Mouse (Mus musculus) embryonic fibroblast, embryonic 13.5 days (primary cell): Measurements from ENCODE around the gene Strbp.

ENCODE experiments used
- CTCF ChIP-seq: IDR thresholded peaks from 2 replicates; pipeline ENCODE4 v1.5.1; 2011; ENCODE audit warnings: mild to moderate bottlenecking, control low read depth, low read length, moderate library complexity, borderline replicate concordance; ENCODE audit not compliant: insufficient read depth
- POLR2A ChIP-seq: IDR thresholded peaks from 2 replicates; pipeline ENCODE4 v1.6.1; 2011; ENCODE audit warnings: low read depth, mild to moderate bottlenecking, control low read depth, low read length, moderate library complexity

DNA sequence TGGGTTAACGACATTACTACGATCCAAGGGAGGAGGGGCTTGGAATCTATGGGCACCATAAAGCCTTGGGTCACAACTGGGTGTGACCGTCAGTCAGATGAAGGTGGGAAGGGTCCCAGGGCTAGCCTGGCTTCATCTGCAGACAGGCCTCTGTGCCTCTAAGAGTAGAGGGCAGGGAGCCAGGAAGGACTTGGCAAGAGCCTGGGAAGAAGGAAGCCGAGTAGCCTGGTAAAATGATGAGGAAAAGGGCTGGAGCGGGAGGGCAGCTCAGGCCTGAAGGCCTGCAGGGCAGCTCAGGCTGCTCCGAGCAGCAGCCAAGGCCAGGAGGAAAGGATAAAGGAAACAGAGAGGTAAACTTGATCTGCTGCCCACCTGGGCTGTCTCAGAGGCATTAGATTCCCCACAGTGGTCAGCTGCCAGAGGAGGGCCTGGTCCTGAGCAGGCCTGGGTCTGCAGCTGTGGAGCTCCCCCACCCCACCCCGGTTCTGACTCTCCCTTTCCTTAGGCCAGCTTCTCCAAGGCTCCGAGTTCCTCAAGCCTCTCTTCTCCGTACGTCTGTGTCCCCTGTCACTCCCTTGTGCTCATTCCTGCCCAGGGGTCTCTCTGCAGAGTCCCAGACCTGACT, 44.9 kb upstream of the Strbp start:
- no peak for TF ChIP-seq CTCF
- no peak for TF ChIP-seq POLR2A
